Mouse (Mus musculus): Measurements from ENCODE around the gene Rilpl1.
A peak's percentile ranks its signal among the peaks of the same experiment; 100 is the strongest.

The Rilpl1 gene

DNA sequence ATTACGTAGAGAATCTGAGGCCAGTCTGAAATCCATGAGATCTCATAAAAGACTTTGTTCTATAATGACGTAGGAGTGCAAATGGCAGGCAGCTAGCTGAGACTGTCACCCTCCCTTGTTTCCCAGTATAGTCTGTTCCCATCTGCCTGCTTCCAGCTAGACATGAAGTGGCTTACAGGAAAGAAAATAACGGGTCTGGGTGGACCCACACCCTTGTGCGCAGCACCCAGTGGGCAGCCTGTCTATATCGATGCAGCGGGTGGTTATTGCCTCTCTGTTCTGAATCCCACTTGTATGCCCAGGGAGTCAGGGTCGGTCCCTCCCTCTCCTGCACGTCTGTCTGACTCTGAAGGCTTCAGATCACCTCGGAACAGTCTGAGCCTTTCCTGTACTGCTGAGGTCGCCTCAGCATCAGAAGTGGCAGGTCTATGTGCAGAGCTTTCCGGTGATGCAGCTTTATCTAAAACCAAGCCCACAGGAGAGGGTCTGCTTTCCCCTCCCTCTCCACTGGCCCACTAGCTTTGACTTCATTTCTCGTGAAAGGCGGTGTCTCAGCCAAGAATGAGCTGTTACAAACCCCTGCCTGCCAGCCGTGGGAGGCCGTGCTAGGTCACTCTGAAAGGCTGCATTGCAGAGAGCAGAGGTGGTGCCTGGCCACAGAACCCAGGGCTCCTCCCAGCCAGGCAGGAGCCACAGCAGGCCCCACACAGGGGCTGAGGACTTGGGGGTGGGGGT, 78.5 kb downstream of the Rilpl1 start:
- DNase-seq (ENCODE audit: low spot score in 2 of 2), result no peak

DNA sequence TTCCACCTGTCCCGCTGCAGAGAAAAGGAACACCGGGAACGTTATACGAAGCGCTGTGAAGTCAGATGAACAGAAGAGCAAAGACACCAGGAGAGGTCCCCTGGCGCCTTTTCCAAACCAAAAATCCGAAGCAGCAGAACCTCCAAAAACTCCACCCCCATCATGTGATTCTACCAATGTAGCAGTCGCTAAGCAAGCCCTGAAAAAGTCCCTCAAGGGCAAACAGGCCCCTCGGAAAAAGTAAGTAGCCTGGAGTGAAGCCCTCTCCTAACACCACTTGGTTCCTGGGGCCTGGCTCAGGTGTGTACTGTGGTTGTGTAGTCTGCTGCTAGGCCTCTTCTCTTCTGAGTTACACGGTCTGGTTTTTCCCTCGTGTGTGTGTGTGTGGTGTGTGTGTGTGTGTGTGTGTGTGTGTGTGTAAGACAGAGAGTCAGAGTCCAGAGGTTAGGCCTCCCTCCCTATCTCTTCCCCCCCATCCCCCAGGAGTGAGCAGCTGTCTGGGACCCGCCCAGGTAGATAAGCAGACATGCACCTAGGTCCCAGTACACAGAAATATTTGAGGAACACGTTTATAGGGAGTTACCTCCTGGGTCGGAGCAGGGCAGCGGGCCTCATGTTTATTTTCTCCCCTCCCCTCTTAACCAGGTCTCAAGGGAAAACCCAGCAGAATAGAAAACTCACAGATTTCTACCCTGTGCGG, 80.4 kb downstream of the Rilpl1 start:
- no peak for DNase-seq (ENCODE audit: low spot score in 2 of 2)

DNA sequence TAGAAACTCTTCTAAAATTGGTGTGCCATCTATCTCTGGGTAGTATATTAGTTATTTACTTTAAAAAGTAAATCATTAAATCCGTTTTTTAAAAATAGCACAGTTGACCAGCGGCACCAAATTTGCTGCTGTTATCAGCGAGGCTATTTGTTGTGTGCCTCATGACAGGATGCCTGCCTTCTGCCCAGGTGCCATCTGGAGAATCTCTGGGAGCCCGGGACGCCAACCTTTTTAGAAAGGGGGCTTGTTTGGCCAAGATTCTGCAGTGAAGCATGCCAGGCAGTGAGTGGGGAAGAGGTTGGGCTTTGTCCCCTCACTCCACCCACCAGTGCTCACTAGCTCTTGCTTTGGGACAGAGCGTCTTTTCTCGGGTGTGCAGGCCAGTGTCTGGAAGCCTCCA, 81.1 kb downstream of the Rilpl1 start:
- no peak for DNase-seq (ENCODE audit: low spot score in 2 of 2)

DNA sequence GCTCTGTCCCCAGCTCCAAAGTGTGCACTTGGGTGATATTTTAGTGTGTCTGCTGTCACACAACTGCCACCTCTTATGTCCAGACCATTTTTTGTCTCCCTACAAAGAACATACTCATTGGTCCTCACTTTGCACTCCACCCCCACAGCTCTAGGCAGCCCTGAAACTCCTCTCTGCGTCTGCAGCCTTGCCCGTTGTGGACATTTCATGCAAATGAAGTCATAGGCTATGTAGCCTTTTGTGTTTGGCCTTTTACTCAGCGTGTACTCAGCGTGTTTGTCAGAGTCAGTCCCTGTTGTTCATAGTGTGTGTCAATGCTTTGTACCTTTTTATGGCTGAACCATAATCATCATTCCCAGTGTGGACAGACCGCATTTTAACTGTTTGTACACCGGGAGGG, 81.7 kb downstream of the Rilpl1 start:
- no peak for DNase-seq (ENCODE audit: low spot score in 2 of 2)

DNA sequence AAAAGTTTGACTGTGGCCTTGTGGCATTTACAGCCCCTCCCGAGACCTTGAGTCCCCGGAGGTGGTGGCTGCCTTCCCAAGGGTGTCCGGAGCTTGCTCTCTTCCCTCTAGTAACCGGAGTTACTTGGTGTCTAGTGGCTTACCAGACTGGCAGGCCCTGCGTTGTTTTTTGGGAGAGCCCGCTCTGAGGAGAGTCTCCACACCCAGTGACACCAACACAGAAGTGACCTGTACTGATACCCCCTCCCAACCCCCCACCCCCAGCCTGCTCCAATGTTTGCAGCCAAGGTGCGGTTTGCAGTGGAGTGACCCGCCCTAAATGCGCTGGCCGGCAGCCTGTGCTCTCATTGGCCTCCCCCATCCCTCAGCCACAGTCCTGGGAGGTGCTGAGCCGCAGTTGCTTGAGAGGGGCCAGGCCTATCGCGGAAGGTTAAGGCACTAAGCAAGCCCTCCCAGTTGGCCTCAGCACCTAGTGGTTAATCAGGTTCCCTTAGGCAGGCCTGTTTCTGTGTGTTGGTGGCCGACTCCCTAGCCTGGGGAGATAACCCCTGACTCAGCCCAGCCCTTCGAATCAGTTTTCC, 84.8 kb downstream of the Rilpl1 start:
- DNase-seq (ENCODE audit: low spot score in 2 of 2), result peak in 1 of 2 experiments; percentile 74

DNA sequence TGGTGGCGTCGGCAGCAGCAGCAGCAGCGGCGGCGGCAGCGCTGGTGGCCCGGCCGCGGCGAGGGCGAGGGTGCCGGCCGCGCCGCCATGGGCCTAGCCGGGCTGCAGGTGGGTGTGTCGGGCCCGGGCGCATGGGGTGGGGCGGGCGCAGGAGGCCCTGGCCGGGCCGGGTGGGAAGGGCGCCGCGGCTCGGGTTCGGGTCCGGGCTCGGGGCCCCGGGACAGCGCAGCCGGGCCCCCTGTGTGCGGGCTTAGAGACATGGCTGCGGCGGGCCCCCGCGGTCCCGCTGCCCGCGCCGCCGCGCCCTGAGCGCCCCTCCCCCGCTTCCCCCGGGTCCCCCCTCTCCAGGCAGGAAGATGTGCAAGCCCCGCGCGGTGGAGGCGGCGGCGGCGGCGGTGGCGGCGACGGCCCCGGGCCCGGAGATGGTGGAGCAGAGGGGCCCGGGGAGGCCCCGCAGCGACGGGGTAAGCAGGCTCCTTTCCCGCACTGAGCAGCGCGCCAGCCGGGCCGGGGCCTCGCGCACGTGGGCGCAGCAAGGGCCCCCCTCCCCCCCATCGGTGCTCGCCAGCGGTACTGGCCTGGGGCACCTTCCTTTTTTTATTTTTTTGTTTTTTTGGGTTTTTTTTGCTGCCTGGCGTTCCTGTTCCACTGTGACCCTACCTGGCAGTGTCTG, 85.4 kb downstream of the Rilpl1 start:
- peak in 1 of 2 experiments; percentile 46 for DNase-seq (ENCODE audit: low spot score in 2 of 2)

DNA sequence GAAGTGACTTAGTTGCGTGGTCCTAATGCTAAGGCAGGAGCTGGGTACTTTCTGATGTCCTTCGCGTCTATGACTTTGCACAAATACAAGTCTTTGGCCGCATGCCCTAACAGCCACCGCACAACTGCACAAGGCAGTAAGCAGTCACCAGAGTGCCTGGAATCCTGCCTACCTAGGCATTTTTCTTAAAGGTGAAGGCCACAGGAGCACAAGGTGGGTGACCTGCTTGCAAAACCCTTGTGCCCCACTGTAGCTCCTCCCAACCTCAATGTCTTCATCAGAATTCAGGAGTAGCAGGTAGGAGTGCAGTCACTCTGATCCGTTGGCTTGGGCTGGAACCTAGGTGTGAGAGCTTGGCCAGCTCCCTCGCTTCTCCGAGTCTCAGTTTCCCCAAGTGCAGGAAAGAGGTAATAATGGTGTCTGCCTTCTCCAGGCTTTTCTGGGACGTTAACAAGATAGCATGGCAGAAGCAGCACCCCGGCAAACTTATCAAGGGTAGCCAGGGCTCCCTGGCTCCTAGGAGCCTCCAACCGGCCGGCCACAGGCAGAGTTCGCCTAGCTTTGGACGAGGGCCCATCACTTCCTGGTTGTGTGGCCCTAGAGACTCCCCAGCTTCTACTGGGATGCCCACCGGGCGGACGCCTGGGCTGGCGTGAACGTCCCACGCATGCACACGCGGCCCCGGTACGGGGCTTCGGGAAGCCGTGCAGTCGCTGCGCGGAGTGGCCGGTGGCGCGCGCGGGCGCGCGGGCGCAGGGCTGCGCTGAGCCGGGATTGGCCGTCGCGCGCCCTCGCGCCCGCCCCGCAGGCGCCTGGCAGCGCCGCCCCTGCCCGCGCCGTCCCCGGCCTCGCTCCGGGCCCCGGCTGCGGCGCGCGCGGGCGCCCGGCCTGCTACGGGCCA, 86.3 kb downstream of the Rilpl1 start:
- peak in 1 of 2 experiments; percentile 66 for DNase-seq (ENCODE audit: low spot score in 2 of 2)

DNA sequence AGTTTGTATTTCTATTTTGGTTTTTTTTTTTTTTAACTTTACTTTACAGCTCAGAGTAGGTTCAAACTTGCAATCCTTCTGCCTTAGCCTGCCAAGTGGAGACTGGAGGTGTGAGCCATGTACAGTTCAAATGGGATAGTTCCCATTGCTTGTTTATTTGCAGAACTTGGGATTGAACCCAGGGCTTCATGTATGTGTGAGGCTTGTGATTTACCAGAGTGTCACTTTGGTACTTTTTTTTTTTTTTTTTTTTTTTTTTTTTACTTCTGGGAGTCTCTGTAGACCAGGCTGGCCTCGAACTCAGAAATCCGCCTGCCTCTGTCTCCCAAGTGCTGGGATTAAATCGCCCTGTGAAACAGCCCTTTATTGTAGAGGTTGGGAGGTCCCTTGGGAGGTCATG, 87.0 kb downstream of the Rilpl1 start:
- DNase-seq (ENCODE audit: low spot score in 2 of 2), result no peak

Data from urinary bladder, postnatal 4 days (tissue).